Mouse (Mus musculus): ENCODE results near the gene Tpra1. TPM values are rescaled to one million over a fixed set of nuclear protein-coding genes. Genes with fewer than 3 reads are reported as not detected.

The Tpra1 gene
- polyA plus RNA-seq, 1 experiment from 2014 or later = 57.2 TPM

DNA sequence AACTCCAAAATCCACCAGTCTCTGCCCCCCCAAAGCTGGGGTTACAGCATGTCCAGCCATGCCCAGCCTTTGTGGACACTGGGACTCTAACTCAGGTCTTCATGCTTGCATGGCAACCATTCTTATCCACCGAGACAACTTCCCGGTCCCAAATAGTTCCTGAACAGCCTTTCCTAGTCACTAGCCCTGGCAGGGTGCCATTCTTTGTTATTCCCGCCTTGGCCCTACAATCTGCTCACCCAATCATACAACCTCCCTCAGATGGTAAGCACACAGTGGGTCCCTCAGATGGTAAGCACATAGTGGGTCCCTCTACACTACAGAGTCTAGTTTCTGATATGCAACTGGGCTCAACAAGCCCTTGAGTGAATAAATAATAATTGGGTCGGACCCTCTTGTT is 31.5 kb upstream of the Tpra1 start:
- Histone ChIP-seq H3K36me3 (ENCODE audit: control insufficient read depth, insufficient read depth, low read length) (no peaks in the 10 kb centered on the region), H3K4me2 (replicated peaks; ENCODE audit: low read depth, low read length) (no peak overlapping the region), H3K4me1 (ENCODE audit: control insufficient read depth, insufficient read depth, low read length) (peaks cover 3% of the 10 kb centered on the region; the same call in 1 of the 2 replicates), H3K4me3 (ENCODE audit: low read length) (no peak overlapping the region), H3K27me3 (ENCODE audit: control insufficient read depth, insufficient read depth, low read length) (peaks cover 5% of the 10 kb centered on the region; the same call in 1 of the 2 replicates), H3K27ac (ENCODE audit: low read depth, low read length) (no peak overlapping the region), H3K9me3 (ENCODE audit: control insufficient read depth, low read length) (peaks cover 3% of the 10 kb centered on the region; the same call in 1 of the 2 replicates), H3K9ac (ENCODE audit: low read depth, low read length) (no peak overlapping the region)
- ATAC-seq (ENCODE audit: low FRiP score, low TSS enrichment) = no peak
- WGBS = 73% methylated on average over 4 of the region's 4 CpGs

DNA sequence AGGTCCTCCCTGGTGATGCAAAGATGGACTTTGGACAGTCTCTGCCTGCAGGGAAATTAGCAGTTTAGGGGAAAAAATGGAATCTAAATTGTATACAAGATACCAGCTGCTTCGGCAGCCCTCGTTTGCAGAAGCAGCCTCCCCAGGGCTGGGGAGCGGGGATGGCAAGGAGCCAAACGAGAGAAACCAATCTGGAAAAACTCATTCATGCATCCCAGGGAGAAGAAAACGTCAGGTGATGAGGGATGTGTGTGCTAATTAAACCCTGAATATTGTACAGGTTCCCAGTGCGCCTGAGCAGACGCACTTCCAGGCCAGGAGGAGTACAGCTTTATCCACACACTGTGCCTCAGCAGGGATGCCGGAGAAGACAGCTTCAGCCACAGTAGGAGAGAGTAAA is 30.5 kb upstream of the Tpra1 start:
- Histone ChIP-seq H3K27me3 (ENCODE audit: control insufficient read depth, insufficient read depth, low read length) (peaks cover 9% of the 10 kb centered on the region; the same call in 1 of the 2 replicates), H3K36me3 (ENCODE audit: control insufficient read depth, insufficient read depth, low read length) (no peaks in the 10 kb centered on the region), H3K27ac (ENCODE audit: low read depth, low read length) (no peak overlapping the region), H3K4me3 (ENCODE audit: low read length) (no peak overlapping the region), H3K4me2 (replicated peaks; ENCODE audit: low read depth, low read length) (no peak overlapping the region), H3K4me1 (ENCODE audit: control insufficient read depth, insufficient read depth, low read length) (peaks cover 3% of the 10 kb centered on the region; the same call in 1 of the 2 replicates), H3K9me3 (ENCODE audit: control insufficient read depth, low read length) (peaks cover 3% of the 10 kb centered on the region; the same call in 1 of the 2 replicates), H3K9ac (ENCODE audit: low read depth, low read length) (no peak overlapping the region)
- ATAC-seq (ENCODE audit: low FRiP score, low TSS enrichment) = no peak
- WGBS = 59% methylated on average over 8 of the region's 8 CpGs

DNA sequence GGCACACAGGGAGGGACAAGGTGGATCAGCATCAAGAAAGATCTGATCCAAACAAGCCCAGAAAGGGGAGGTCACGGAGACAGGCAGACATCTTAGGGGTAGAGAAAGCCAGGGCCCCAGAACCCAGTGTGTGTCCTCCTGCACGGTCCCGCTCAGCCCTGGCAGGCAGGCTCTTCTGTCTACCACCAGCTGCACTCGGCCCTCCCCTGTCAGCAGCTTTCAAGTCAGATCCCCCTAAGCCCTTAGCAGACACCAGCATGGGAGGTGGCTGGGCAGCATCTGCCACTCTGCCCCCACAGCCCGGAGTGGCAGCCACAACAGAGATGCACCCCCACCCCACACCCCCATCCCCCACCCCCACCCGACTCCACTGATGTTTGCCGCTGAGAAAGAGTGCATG is 29.2 kb upstream of the Tpra1 start:
- Histone ChIP-seq H3K27me3 (ENCODE audit: control insufficient read depth, insufficient read depth, low read length) (peaks cover 9% of the 10 kb centered on the region; the same call in 1 of the 2 replicates), H3K4me1 (ENCODE audit: control insufficient read depth, insufficient read depth, low read length) (peaks cover 3% of the 10 kb centered on the region; the same call in 1 of the 2 replicates), H3K27ac (ENCODE audit: low read depth, low read length) (no peak overlapping the region), H3K9me3 (ENCODE audit: control insufficient read depth, low read length) (peaks cover 3% of the 10 kb centered on the region; the same call in 1 of the 2 replicates), H3K9ac (ENCODE audit: low read depth, low read length) (no peak overlapping the region), H3K36me3 (ENCODE audit: control insufficient read depth, insufficient read depth, low read length) (no peaks in the 10 kb centered on the region), H3K4me3 (ENCODE audit: low read length) (no peak overlapping the region), H3K4me2 (replicated peaks; ENCODE audit: low read depth, low read length) (no peak overlapping the region)
- no peak for ATAC-seq (ENCODE audit: low FRiP score, low TSS enrichment)
- 55% methylated on average over 7 of the region's 7 CpGs for WGBS

DNA sequence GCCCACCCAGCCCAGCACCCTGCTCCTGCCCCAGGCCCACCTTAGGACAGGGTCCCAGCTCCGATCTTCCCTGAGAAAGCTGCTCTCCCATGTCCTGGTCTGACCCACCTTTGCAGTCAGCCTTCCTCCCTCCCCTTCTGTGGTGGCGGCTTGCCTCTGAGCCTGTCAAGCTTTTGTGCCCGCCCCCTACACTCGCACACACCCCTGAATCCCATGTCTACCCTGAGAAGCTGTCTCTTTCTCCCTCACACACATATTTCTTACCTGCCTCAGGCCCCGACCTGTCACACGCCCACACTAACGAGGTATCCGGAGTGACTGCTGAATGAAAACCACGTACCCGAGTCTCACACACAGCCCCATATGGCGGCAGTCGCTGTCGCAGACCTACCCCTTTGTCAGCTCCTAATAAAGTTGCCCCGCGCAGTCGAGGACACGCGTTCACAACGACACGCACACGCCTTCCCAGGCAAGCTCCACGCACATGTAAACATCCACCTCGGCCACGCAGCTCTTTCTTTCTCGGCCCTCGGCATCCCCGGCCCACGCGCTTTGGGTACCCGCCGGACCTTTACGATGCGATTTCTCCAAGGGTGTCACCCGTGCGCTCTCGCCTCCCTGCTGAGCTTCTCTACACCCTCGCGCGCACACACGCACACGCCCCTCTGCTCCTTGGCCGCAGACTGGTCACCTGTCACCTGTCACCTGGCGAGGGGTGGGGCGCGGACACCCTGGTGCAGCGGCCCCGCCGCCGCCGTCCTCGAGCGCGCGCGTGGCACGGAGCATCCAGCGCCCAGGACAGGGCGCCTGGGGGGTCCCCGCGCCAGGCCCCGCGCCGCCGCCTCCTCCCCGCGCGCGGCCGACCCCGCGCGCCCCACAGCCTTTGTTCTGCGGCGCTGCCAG is 27.8 kb upstream of the Tpra1 start:
- H3K27me3 ChIP-seq (ENCODE audit: control insufficient read depth, insufficient read depth, low read length) = peaks cover 9% of the 10 kb centered on the region; the same call in 1 of the 2 replicates
- H3K27ac ChIP-seq (ENCODE audit: low read depth, low read length) = no peak overlapping the region
- H3K4me1 ChIP-seq (ENCODE audit: control insufficient read depth, insufficient read depth, low read length) = peaks cover 3% of the 10 kb centered on the region; the same call in 1 of the 2 replicates
- peak overlapping the region; percentile 63 for H3K4me3 ChIP-seq (ENCODE audit: low read length)
- peaks cover 3% of the 10 kb centered on the region; the same call in 1 of the 2 replicates for H3K9me3 ChIP-seq (ENCODE audit: control insufficient read depth, low read length)
- peak overlapping the region; percentile 79 for H3K9ac ChIP-seq (ENCODE audit: low read depth, low read length)
- no peaks in the 10 kb centered on the region for H3K36me3 ChIP-seq (ENCODE audit: control insufficient read depth, insufficient read depth, low read length)
- peak; percentile 63 for ATAC-seq (ENCODE audit: low FRiP score, low TSS enrichment)
- peak overlapping the region; percentile 99 for H3K4me2 ChIP-seq (replicated peaks; ENCODE audit: low read depth, low read length)
- WGBS = 2% methylated on average over 60 of the region's 74 CpGs

DNA sequence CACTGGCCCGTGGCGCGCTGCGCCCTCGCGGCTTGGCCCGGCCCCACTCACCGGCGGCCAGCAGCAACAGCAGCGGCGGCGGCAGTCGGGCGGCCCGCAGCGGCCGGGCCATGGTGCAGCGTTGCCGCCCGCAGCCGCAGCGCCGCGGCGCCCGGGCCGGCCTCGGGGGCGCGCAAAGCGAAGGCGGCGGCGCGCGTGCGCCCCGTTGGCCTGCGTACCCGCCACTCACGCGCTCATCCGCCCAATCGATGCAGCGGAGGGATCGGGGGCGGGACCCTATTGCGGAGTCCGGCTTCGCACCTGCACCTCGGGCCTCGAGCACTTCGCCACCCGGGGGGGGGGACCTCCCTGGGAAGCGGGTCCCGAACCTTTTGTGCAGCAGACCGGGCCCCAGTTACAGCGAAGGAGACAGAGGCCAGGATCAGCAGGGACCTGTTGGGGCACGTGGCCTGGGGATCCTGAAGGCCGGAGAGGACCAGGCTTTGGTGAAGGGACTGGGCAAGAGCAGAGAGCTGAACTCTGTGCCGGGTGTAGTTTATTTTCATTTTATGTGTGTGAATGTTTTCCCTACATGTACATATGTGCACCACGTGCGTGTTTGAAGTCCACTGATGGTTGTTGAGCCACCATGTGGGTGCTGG is 27.1 kb upstream of the Tpra1 start, which contains the start of gene Podxl2:
TSS of gene Podxl2 (minus strand) at position 177 of the 641 bp plus-strand sequence.
- ATAC-seq (ENCODE audit: low FRiP score, low TSS enrichment) = peak; percentile 80
- H3K4me3 ChIP-seq (ENCODE audit: low read length) = peak within 1 kb of the TSS; percentile 63
- H3K9me3 ChIP-seq (ENCODE audit: control insufficient read depth, low read length) = peaks cover 3% of the 10 kb centered on the region; the same call in 1 of the 2 replicates
- 5% methylated on average over 61 of the region's 63 CpGs for WGBS
- H3K36me3 ChIP-seq (ENCODE audit: control insufficient read depth, insufficient read depth, low read length) = no peaks in the 10 kb centered on the region
- H3K27me3 ChIP-seq (ENCODE audit: control insufficient read depth, insufficient read depth, low read length) = peaks cover 9% of the 10 kb centered on the region; the same call in 1 of the 2 replicates
- peak within 1 kb of the TSS; percentile 79 for H3K9ac ChIP-seq (ENCODE audit: low read depth, low read length)
- H3K27ac ChIP-seq (ENCODE audit: low read depth, low read length) = no peak within 1 kb of the TSS
- H3K4me1 ChIP-seq (ENCODE audit: control insufficient read depth, insufficient read depth, low read length) = peaks cover 3% of the 10 kb centered on the region; the same call in 1 of the 2 replicates
- peak within 1 kb of the TSS; percentile 99 for H3K4me2 ChIP-seq (replicated peaks; ENCODE audit: low read depth, low read length)

DNA sequence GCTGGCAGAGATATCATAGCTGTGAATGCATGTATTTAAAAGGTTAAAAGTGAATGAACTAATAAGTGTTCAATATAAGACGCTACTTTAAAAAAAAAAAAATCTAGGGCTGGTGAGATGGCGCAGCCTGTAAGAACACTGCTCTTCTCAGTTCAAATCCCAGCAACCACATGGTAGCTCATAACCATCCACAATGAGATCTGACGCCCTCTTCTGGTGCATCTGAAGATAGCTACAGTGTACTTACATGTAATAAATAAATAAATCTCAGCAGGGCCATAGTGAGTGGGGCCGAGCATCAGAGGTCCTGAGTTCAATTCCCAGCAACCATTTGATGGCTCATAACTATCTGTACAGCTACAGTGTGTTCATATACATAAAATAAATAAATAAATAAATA is 22.6 kb upstream of the Tpra1 start:
- no peak overlapping the region for H3K4me3 ChIP-seq (ENCODE audit: low read length)
- H3K27ac ChIP-seq (ENCODE audit: low read depth, low read length) = no peak overlapping the region
- peaks cover 34% of the 10 kb centered on the region for H3K36me3 ChIP-seq (ENCODE audit: control insufficient read depth, insufficient read depth, low read length)
- no peak for ATAC-seq (ENCODE audit: low FRiP score, low TSS enrichment)
- H3K27me3 ChIP-seq (ENCODE audit: control insufficient read depth, insufficient read depth, low read length) = peaks cover 9% of the 10 kb centered on the region; the same call in 1 of the 2 replicates
- peaks cover 3% of the 10 kb centered on the region; the same call in 1 of the 2 replicates for H3K9me3 ChIP-seq (ENCODE audit: control insufficient read depth, low read length)
- peaks cover 3% of the 10 kb centered on the region; the same call in 1 of the 2 replicates for H3K4me1 ChIP-seq (ENCODE audit: control insufficient read depth, insufficient read depth, low read length)
- H3K9ac ChIP-seq (ENCODE audit: low read depth, low read length) = no peak overlapping the region
- 66% methylated on average over 4 of the region's 4 CpGs for WGBS
- H3K4me2 ChIP-seq (replicated peaks; ENCODE audit: low read depth, low read length) = no peak overlapping the region

GRCm38 (mm10) chr6:88881334-88881733 is 20.7 kb upstream of the Tpra1 start:
- 92% methylated on average over 7 of the region's 7 CpGs for WGBS
- H3K27ac ChIP-seq (ENCODE audit: low read depth, low read length) = no peak overlapping the region
- no peak overlapping the region for H3K4me2 ChIP-seq (replicated peaks; ENCODE audit: low read depth, low read length)
- H3K9ac ChIP-seq (ENCODE audit: low read depth, low read length) = no peak overlapping the region
- peaks cover 51% of the 10 kb centered on the region for H3K36me3 ChIP-seq (ENCODE audit: control insufficient read depth, insufficient read depth, low read length)
- H3K4me3 ChIP-seq (ENCODE audit: low read length) = no peak overlapping the region
- ATAC-seq (ENCODE audit: low FRiP score, low TSS enrichment) = no peak
- no peaks in the 10 kb centered on the region for H3K27me3 ChIP-seq (ENCODE audit: control insufficient read depth, insufficient read depth, low read length)
- H3K9me3 ChIP-seq (ENCODE audit: control insufficient read depth, low read length) = no peaks in the 10 kb centered on the region
- no peaks in the 10 kb centered on the region for H3K4me1 ChIP-seq (ENCODE audit: control insufficient read depth, insufficient read depth, low read length)

GRCm38 (mm10) chr6:88884195-88884594 is 17.9 kb upstream of the Tpra1 start:
- Histone ChIP-seq H3K9ac (ENCODE audit: low read depth, low read length) (no peak overlapping the region), H3K4me2 (replicated peaks; ENCODE audit: low read depth, low read length) (no peak overlapping the region), H3K27ac (ENCODE audit: low read depth, low read length) (no peak overlapping the region), H3K9me3 (ENCODE audit: control insufficient read depth, low read length) (no peaks in the 10 kb centered on the region), H3K36me3 (ENCODE audit: control insufficient read depth, insufficient read depth, low read length) (peaks cover 79% of the 10 kb centered on the region), H3K4me3 (ENCODE audit: low read length) (no peak overlapping the region), H3K4me1 (ENCODE audit: control insufficient read depth, insufficient read depth, low read length) (no peaks in the 10 kb centered on the region), H3K27me3 (ENCODE audit: control insufficient read depth, insufficient read depth, low read length) (no peaks in the 10 kb centered on the region)
- ATAC-seq (ENCODE audit: low FRiP score, low TSS enrichment) = no peak
- WGBS = 99% methylated on average over 10 of the region's 10 CpGs
